Mouse (Mus musculus): ENCODE measurements at regions not wholly inside any gene's neighbourhood (a gene's known extent, or its start where the extent isn't known, plus 50 kb on each side); places are given as distances from the start of the nearest gene placed in this dataset.

GRCm38 (mm10) chr2:128401359-128401758, 189.7 kb upstream of the Spdye4c start:
- no peak for TF ChIP-seq CTCF (IDR thresholded peaks at IDR 0.05; ENCODE audit: low read depth)
- no peak for TF ChIP-seq EP300 (IDR thresholded peaks at IDR 0.05; ENCODE audit: low read depth)
